Mouse (Mus musculus): Measurements from ENCODE around the gene Rapgef4.

DNA sequence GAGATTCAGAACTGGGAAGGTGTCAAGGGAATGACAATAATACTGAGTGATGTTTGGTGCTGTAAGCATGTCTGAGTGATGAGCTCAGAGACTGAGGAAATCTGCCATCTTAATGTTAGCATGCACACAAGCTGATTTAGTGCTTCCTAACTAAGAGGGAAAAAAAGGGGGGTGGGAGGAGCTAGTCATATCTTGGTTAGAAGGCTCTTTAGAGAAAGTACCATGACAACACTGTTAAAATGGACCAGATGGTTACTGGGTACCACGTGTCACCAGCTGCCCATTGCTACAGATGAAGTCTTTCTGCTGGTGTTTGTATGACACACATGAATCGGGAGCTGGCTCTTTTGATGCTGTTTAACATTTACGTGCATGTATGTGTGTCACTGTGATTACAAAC is 155.0 kb downstream of the Rapgef4 start:
- TF ChIP-seq EP300 (IDR thresholded peaks at IDR 0.05; ENCODE audit: low read depth) (no peak), CTCF (IDR thresholded peaks at IDR 0.05; ENCODE audit: low read depth) (no peak)
